Mouse (Mus musculus) ES-E14 (cell line): ENCODE results near the gene Lrrc41.

Experiments
- CHD2 ChIP-seq: IDR thresholded peaks from 2 replicates; pipeline ENCODE4 v1.6.1; 2014; ENCODE audit warnings: mild to moderate bottlenecking, low read depth, low read length, inconsistent platforms
- MAFK ChIP-seq: IDR thresholded peaks from 2 replicates; pipeline ENCODE4 v1.6.1; 2014; ENCODE audit warnings: mild to moderate bottlenecking, low read depth, low read length, inconsistent platforms; ENCODE audit not compliant: insufficient read depth
- ZC3H11A ChIP-seq: IDR thresholded peaks from 2 replicates; pipeline ENCODE4 v1.6.1; 2012; ENCODE audit warnings: low read depth, mild to moderate bottlenecking, inconsistent platforms, low read length, borderline replicate concordance

- TF ChIP-seq MAFK (no peak), ZC3H11A (no peak), CHD2 (no peak)
Observed at GRCm38 (mm10) chr4:116142269-116142668, 67.2 kb downstream of the Lrrc41 start.
